In genomic region chr1:128762854-128763253, GRCm38 (mm10) we compare ENCODE assay signal across 23 mouse cellular contexts.
"Had no signal": no experiment of that assay in that cellular context is flagged by ENCODE, and none has a peak within 500 bp of the region (broad histone marks: within the 10 kb centered on the region; RNA-seq: fewer than 3 reads in every experiment).

No protein-coding gene starts in this region.

- ATAC-seq: liver, postnatal 0 days; lung, postnatal 0 days; midbrain, embryonic 13.5 days; midbrain, embryonic 16.5 days had no signal

- H3K27ac ChIP-seq: liver, embryonic 13.5 days; liver, embryonic 15.5 days; lung, embryonic 15.5 days; macrophage; midbrain, embryonic 10.5 days; midbrain, embryonic 13.5 days; neural tube, embryonic 12.5 days had no signal

- H3K9me3 ChIP-seq: liver, embryonic 13.5 days; liver, embryonic 15.5 days; lung, embryonic 15.5 days; megakaryocyte, embryonic 14.5 days; midbrain, embryonic 10.5 days; midbrain, embryonic 13.5 days; neural tube, embryonic 12.5 days had no signal

- H3K4me1 ChIP-seq: liver, embryonic 13.5 days; liver, embryonic 15.5 days; lung, embryonic 15.5 days; megakaryocyte, embryonic 14.5 days; neural tube, embryonic 12.5 days had no signal

- DNase-seq: liver, embryonic 13.5 days; liver, postnatal 0 days; lung, adult 2 months; lung, postnatal 14 days; lung, postnatal 36 days; right cerebral cortex, adult 18-20 months; right cerebral cortex, postnatal 25 days; right cerebral cortex, postnatal 4 days; spleen, adult 18-20 months; thymus, adult 18-20 months; thymus, postnatal 14 days; thymus, postnatal 36 days had no signal

- H3K27me3 ChIP-seq: liver, embryonic 13.5 days; liver, embryonic 15.5 days; lung, embryonic 15.5 days; midbrain, embryonic 13.5 days had no signal

- H3K36me3 ChIP-seq: liver, embryonic 13.5 days; liver, embryonic 15.5 days; lung, embryonic 15.5 days; midbrain, embryonic 10.5 days; midbrain, embryonic 13.5 days; neural tube, embryonic 12.5 days had no signal

- H3K4me2 ChIP-seq: liver, embryonic 11.5 days; liver, embryonic 13.5 days; liver, embryonic 15.5 days; lung, embryonic 15.5 days; midbrain, embryonic 13.5 days; neural tube, embryonic 12.5 days had no signal

- H3K9ac ChIP-seq: liver, embryonic 13.5 days; liver, embryonic 15.5 days; liver, postnatal 0 days; lung, embryonic 15.5 days; midbrain, embryonic 13.5 days; neural tube, embryonic 12.5 days had no signal

- H3K4me3 ChIP-seq: liver, embryonic 13.5 days; liver, embryonic 15.5 days; lung, embryonic 15.5 days; megakaryocyte, embryonic 14.5 days; midbrain, embryonic 10.5 days; midbrain, embryonic 13.5 days; myocyte; neural tube, embryonic 12.5 days had no signal
